Mouse (Mus musculus) lung, postnatal 0 days (tissue): ENCODE measurements at regions not wholly inside any gene's neighbourhood (a gene's known extent, or its start where the extent isn't known, plus 50 kb on each side); places are given as distances from the start of the nearest gene placed in this dataset.

Experiments
- CTCF ChIP-seq: IDR thresholded peaks from 2 replicates; pipeline ENCODE4 v1.5.1; 2016; ENCODE audit warnings: antibody characterized with exemption, mild to moderate bottlenecking
- EP300 ChIP-seq: IDR thresholded peaks from 2 replicates; pipeline ENCODE4 v1.6.1; 2016; ENCODE audit warnings: antibody characterized with exemption, mild to moderate bottlenecking, control low read depth

GRCm38 (mm10) chr14:68246966-68247365 is 1047.1 kb downstream of the Synb start:
- TF ChIP-seq EP300, result no peak
- no peak for TF ChIP-seq CTCF
